Mouse (Mus musculus) cerebellum, adult 8-10 months (tissue): ENCODE results near the gene Golgb1.

Source experiments
- DNase-seq: peaks from one replicate; pipeline ENCODE4 v3.0.0; 2022

The Golgb1 gene

DNA sequence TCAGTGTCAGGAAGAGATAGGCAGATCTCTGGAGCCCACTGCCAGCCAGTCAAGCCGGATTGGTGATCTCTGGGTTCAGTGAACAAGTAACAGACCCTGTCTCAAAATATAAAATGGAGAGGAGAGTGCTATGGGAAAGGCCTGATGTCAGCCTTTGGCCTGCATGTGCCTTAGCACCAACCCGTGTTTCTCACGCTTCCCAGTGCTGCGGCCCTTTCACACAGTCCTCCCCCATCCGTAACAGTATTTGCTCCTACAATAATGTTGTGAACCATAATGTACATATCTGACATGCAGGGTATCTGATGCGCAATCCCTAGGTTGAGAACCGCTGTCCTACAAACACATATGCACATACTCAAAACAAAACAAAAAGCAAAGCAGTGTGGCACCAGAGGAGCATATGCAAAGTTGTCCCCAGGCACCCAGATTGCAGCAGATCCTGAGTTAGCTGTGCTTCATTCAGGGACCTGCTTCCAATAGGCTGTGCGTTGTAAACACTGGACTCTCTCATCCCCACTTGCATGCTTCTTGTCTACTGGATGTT, 46.2 kb downstream of the Golgb1 start:
- no peak for DNase-seq

DNA sequence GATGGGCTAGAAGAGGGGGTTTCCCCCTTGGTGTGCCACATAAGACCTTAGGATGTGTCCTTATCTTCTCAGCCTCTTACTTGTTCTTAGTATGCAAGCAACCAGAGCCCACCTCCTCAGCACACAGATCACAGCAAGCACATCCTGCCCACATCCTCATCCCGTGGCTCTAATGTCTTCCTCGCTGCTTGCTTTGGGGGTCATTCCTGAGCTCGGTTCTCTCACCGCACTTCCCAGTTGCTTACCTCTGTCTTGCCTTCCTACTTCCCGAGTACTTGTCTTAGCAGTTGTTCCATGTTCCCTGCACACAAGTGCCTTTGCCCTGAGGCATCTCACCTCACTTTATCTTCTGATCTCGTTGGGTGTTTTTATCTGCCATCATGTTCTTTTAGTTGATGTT, 47.0 kb downstream of the Golgb1 start:
- no peak for DNase-seq

DNA sequence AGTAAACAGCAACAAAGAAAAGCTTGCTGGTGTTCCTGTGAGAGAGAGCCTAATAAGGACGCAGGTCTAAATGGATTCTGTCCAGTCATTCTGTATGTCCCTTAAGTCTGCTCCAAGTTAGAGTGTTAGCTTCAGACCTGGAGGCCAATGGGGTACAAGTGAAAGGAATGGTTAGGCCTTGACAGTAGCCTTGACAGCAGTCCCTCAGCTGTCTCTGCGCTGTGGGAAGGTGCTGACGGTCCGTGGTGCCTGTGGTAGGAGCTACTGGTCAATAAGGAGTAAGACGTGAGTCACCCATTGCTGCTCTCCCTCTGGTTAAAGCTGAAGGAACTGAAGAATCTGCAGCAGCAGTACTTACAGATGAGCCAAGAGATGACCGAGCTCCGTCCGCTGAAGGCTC, 49.4 kb downstream of the Golgb1 start:
- DNase-seq: no peak

DNA sequence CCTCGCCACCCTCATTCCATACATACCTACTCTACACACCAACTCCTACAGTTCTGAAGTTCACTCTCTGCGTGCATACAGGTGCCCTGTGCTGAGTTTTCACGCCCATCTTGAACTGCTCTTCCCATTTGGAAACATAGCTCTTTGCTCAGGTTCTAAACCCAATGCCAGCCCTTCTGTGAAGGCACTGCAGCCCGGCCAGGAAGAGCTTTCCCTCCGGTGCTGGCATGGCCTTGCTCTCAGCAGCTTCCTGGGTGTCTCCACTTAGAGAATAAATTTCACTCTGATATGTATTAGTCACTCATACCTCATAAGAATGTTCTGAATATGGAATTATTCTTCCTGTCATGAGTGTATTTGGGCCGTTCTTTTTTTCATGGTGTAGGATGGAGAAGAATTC, 50.4 kb downstream of the Golgb1 start:
- DNase-seq: no peak

DNA sequence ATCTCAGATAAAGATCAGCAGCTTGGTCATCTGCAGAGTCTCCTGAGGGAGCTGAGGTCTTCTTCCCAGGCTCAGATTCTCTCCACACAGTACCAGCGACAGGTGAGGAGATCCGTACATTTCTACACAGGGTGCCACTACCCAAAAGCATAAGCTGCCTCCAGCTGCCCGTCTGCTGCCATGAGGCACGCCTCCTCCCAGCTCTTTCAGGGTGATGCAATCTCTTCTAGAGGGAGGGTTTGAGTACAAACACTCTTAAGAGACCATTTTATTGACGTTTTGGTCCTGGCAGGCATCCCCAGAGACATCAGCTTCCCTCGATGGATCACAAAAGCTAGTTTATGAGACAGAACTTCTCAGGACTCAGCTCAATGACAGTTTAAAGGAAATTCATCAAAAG, 50.9 kb downstream of the Golgb1 start:
- DNase-seq: no peak

DNA sequence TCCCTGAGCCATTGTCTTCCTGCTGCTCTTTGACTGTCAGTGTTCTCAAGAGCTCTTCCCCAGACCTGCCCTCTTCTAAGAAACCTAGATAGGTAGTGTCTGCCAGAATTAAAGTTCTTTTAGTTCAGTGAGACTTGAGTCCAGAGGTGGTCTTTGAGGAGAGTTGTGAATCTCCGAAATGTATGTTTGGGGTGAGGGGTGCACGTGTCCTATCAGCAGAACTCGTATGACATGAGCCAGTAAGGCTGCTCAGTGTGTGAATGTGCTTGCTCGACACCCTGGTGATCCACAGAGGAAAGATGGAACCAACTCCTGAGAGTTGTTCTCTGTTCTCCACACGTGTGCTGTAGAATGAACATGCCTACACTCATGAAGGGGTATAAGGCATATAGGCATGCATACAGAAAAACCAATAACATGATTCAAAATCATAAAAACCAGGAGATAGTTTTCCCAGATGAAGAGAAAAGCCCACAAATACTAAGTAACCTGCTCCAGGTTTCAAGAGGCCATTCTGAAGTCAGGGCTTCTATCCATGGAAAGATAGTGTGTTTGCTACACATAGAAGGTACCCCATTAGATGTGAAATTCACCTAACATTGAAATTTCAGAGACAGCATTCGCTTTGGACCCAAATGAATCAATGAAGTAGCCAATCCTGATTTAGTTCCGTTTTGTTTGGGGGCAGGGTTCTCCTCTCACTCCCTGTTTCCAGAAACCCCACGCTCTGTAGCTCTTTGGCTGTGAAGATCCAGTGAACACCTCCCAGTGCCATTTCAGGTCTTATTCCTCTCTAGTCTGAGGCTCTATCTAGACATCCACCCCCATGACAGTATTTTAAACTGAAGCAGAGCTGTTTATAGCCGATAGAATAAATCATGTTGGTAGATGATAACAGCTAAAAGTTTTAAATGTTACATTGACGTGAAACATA, 51.8 kb downstream of the Golgb1 start:
- DNase-seq: no peak

DNA sequence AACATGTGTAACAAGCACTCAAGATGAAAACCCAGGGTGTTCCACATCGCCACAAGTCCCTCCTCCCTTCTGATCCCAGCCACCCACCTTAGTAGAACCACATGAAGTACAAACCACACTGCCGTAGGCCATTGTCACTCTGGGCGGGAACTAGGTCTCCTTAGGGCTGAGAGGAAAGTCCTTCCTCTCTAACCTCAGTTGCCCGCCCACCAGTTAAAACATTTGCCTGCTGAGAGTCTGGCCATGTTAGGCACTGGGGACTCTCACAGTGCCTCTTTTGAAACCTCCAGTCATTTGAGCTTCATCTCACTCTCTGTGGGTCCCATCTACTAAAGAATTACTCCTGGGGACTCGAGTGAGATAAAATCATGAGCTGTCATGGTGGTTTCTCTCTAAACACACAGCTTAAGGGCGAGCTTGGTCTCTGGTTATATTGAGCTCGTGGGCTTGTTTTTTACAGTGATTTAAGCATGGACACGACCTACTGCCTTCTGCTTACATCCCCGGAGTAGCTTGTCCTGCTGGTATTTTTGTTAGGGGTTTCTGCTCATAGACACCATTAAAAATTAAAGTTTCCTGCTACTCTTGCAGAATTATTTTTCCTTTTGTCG, 52.7 kb downstream of the Golgb1 start:
- DNase-seq: no peak

DNA sequence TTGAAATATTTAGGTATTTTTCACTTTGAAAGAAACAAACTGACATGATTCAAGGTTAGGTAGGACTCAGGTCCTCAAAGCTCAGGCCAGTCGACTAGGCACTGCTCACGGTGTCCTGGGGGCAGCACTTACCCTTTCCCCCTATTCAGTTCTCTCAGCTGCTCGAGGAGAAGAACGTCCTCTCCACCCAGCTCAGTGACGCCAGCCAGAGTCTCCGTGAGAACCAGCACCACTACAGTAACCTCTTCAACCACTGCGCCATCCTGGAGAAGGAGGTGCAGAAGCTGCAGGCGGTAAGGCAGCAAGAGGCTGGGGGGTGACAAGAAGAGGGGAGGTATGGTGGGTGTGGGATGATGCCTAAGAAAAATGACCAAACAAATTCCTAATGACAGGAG, 53.2 kb downstream of the Golgb1 start:
- no peak for DNase-seq

DNA sequence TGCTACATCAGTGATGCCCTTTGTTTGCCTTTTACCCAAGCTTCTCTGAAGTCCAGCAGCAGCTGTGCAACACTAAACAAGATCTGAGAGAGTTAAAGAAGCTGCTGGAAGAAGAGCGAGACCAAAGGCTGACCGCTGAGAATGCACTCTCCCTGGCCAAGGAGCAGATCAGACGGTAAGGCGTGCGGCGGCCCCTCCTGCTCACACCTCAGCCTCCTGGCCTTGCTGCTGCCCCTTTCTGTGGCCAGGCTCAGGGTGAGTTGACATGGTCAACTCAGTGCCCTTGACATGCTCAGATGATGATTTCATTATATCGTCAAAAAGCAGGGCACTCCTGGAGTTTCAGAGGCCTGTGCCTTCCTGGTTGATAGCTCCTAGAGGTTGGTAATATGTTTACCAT, 54.3 kb downstream of the Golgb1 start:
- DNase-seq: no peak

DNA sequence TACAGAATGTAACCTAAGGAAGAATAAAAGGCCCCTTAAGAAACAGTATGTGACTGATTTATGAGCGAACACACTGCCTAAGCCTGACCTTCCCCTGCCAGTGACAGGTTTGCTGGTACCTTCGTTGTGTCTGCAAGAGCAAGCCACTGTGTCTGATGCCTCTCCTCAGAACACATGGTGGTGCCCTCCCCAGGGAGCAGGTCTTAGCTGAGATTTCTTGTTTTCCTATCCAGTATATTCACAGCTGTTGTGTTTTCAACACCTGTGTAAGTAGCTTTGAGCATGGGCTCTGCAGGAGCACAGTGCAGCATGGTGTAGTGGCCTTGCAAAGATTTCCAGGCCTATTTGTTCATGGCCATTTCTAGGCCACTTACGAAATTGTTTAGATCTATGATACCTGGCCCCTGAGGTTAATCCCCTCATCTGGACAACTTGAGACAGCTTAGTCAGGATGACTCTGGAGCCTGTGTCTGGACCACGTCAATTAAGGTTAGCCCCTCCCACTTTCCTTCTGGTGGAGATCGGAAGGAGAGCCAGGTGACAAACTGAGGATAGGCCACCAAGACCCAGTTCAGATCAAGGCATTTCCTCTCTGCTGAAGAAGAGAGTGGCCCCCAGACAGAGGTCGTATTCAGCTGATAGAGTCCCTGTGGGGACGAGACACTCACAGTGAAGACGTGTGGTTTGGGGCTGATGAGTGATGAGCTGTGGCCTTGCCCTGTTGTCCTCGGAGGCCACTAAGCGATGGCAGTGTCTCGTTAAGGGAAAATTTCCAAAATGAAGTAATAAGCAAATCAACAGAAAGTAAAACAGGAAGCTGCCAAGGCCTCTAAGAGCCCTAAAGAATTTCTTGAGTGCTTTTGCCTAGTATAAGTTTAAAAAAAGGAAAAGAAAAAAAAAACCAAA, 55.5 kb downstream of the Golgb1 start:
- no peak for DNase-seq

DNA sequence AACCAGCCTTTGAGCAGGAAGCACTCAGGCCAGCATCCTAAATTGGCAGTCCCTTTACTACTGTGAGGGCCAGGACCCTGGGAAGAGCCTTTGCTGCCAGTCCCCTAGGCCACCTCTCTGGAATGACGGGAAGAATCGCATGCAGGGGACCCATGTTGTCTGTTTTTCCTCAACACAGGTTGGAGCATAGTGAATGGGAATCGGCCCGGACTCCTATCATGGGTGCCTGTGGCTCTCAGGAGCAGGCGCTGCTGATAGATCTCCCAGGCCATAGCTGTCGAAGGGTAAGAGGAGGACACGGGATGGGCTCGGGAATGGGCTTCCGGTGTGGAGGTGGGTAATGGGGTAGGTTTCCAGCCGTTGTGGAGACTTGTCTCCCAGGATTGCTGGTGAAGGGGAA, 56.4 kb downstream of the Golgb1 start:
- DNase-seq: no peak

DNA sequence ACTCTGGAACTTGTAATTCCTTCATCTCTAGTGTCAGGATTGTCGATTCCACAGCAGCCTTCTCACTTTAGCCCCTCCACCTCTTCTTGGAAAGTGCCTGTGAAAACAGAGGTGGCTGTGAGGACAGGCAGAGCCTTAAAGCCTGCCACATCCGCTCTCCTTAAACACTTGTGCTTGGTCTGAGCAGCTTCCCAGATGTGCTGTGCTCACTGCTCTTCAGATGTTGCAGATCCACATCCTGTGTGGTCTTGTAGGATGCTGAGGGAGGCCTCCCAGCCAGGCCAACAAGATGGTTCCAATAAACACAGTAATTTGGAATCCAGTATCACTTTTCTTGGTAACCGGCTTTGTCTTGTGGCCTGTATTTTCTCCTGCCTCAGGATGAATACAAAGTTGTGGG, 57.0 kb downstream of the Golgb1 start:
- no peak for DNase-seq

DNA sequence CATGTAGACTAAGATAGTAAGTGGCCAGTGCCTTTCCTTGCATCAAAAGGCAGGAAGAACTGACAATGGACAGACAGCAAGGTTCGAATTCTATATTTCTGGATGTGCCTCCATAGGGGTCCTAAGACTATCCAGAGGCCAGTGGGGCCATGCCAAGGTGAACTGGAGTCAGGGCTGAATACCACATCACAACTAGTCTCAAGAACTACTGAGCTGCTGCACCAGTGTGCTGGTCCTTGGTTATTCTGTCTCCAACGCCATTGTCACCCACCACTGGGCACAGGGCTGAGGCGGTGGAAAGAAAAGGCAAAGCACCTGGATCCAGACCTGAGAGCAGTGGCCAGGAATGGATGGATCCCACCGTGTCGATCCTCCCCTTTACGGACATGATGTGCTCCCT, 57.6 kb downstream of the Golgb1 start:
- no peak for DNase-seq

DNA sequence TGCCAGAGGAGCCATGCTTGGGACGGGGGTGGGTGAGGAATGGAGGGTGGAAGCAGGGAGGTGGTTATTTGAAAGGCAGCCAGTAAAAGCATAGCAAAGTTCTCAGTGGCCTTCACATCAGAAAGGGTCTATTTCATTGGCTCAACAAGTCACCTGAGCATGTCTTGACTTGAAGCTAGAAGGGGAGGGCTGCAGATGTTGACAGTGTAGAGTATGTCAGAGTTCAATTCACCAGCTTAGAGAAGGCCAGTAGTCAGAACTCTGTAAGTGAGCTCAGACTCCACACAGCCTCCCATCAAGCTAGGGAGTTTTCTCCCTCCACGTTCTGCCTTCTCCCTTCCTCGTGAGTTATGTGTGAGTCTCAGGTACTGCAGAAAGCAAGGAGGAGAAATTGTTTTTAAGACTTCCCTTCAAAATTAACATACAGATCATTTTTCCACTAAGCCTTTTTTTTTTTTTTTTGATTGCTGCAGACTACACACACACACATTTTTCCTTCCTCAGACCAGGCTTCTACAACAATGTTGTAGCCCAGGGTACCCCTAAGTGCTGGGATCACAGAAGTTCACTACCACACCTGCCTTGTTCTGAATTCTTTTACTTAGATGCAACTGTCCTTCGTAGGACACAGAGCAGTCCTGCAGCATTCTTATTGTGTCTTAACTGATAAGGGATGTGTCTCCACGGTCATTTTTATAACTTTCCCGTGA, 59.3 kb downstream of the Golgb1 start:
- DNase-seq: no peak

DNA sequence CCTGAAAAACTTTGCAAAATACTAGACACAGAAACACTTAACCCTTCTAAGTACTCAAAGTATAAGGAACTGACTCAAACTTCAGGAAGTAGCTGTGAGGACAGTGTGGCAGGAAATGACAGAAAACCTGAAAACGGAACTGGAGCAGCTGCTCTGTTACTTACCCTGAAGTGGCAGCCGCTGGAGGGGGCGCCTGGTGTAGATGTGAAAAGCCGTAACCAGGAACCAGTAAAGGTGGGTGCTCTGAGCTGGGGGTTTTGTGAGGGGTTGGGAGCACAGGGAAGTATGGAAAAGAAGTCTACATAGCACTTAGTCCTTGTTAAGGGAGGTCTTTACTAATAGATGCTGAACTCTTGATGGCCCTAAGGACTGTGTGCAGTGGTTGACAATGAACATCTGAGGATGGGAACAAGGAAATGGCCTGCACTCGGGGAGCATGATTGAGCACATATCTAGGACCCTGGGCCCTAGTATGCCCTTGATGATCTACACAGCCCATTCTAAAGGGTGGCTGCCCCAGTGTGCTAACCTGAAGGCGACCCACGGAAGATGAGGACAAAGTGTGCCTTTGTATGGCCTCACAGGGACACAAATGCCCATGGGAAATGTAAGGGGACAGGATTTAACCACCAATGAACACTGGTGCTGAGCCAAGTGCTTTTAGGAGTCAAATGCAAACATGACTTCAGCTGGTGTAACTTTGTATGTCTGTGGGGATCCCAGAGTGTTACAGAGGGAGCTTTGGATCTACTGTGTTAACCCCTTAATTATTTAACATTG, 60.1 kb downstream of the Golgb1 start, which contains the start of gene Hcls1:
Gene Hcls1 (plus strand): TSS at position 143 of the 780 bp plus-strand sequence.
- no peak for DNase-seq

DNA sequence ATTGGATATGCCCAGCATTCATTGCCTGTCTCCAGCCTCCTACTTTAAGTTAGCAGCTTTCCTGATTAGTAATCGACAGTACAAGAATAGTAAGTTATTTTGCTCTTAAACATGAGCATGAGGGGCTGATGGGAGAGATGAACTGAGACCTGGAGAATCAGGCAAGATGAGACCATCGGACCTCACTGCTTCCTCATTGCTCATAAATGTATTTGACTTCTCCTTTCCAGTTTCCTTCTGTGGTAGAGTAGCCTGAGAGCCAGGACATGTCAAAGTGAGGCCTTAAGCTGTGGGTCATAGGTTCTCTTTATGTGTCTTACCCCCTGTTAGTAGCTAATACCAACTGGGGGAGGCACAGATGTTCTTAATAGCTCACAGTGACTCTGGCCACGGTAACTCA, 60.9 kb downstream of the Golgb1 start:
- no peak for DNase-seq

DNA sequence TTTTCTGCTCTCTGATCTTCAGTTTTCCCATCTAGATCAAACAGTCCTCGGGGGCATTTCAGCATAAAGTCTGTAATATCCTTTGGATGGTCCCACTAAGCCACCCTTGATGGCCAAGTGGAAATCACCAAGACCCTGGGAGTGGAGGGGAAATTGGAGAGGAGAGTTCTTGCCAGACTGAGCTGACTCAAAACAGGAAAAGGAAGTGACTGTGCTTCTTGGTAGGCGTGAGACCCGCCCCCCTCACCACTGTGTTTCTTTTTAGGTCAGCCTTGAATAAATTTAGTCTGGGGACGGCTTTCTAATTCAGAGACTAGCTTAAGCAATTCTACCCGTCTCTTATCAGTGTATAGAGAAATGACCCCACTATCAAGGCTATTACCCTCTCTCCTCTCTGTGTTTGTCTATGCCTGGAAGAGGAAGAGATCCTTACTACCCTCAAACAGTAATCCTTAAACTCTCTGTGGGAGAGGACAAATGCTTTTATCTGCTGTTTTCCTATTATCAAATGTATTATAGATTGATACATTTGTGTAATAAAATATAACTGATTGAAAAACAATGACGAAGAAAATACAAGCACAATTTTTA, 66.3 kb downstream of the Golgb1 start:
- DNase-seq: no peak

DNA sequence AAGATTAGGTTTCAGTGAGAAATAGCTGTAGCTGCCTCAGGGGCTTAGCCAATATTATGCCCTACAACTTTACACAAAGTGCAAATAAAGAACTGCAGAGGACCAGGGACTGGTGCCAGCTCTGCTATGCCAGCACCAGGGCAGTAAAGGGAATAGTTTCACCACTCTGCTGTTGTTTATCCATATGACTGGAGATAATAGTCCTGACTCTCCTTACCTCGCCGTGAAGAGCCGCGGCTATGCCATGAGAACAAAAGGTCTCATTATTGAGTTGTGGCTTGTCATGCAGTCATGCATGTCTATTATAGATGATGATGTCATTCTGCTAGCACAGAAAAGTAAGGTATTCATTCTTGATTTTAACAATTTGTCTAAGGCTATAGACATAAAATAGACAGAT, 67.0 kb downstream of the Golgb1 start:
- DNase-seq: no peak

DNA sequence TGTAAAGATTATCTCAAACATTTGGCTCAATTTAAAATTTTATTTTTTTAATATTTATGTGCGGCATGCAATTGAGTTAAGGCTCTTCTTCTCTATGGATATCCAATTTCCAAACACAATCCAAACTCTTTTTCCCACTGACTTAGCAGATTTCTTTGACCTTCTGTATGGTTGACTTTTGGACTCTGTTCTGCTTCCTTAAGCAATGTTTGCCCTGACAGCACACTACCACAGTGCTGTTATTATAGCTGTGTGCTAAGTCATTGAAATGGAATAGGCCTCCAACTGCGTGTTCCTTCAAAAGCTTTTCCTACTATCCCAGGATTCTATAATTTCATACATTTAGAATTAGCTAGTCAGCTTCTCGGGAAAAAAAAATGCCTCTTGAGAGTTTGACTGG, 68.7 kb downstream of the Golgb1 start:
- DNase-seq: no peak

DNA sequence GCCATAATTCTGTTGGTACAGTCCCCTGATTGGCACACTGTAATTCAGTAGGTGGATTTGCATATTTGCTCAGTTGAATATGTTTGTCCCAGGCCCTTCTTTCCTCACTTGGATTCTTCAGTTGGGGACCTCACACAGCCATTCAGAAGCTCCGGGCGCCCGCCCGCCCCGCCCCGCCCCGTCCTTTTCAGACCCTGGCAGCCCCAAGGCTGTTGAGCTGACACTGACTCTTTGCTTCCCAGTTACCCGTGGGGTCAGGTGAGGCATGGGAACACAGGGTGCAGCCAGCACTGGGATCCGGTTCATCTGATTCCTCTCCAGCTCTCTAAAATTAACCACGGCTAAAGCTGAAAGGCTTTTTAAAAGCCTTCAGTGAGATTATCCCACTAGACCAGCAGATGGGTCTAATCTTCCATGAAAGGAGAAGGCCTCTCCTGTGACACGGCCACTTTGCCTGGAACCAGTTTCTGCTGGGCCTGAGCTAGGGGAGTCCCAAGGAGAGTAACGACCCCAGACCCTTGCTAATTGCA, 70.0 kb downstream of the Golgb1 start:
- peak; percentile 18 for DNase-seq
